19 mouse cellular contexts compared by ENCODE assay signal in the genomic region with DNA sequence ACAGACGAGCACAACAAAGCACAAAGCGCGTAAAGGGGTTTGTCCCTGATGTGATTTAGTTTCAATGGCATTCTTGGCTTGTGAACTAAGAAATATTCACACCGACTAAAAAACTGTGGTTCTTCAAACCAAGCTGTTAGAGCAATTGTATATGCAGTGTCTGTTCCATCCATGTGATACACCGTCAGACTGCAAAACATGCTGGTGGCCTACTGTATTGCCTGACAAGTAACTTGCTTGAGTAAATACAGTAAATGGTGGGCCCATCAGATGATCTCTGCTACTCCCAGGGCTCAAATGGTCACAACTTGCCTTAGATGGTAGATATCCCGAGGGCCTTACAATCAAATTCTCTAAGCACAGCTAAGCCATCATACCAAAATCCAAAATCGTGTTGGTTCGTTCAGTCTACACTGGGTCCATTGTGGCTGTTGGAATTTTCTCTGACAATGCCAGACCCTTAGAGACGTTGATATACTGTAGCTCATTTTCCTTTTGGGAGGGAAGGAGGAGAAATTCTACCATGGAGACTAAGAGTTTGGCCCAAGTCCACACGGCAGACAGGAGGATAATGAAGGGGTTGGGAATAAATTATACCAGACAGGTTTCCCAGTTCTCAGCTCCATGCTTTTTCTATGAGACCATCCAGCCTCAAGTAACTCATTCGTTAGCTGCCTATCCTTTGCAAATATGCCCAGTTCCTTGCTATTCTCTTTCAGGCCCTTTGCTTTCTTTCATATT. TPM values are rescaled to one million over a fixed set of nuclear protein-coding genes. Genes with fewer than 3 reads are reported as not detected.
DNase-seq lines count a peak whose midpoint lies in the region; ATAC-seq and TF ChIP-seq lines count a peak whose summit lies in the region.
"Had no signal": no experiment of that assay in that cellular context is flagged by ENCODE, and none has a peak within 500 bp of the region (broad histone marks: within the 10 kb centered on the region; RNA-seq: fewer than 3 reads in every experiment).

No protein-coding gene starts in this region.

- peaks cover 3% of the 10 kb centered on the region; the same call in 1 of the 2 replicates for H3K27me3 ChIP-seq in kidney, embryonic 15.5 days
- H3K27me3 ChIP-seq in embryonic facial prominence, embryonic 14.5 days (replicated peaks; ENCODE audit: control insufficient read depth, insufficient read depth, low read length): no peaks in the 10 kb centered on the region
- no peaks in the 10 kb centered on the region for H3K27me3 ChIP-seq in forebrain, postnatal 0 days (ENCODE audit: insufficient read depth, low read length)

- 0 out of 2 replicates have a peak, but pooled peaks have one; percentile 22 for ATAC-seq in kidney, embryonic 15.5 days (replicated peaks; ENCODE audit: low FRiP score)
- peak; percentile 51; the same call in 1 of the 2 replicates for ATAC-seq in embryonic facial prominence, embryonic 14.5 days (ENCODE audit: low read depth)
- peak; percentile 85 for ATAC-seq in forebrain, postnatal 0 days
- ATAC-seq: liver, embryonic 12.5 days had no signal

- no peak overlapping the region for H3K27ac ChIP-seq in kidney, embryonic 15.5 days
- no peak overlapping the region for H3K27ac ChIP-seq in embryonic facial prominence, embryonic 14.5 days (replicated peaks; ENCODE audit: low read depth, low read length)
- no peak overlapping the region for H3K27ac ChIP-seq in forebrain, postnatal 0 days (ENCODE audit: low read depth, low read length)
- H3K27ac ChIP-seq: liver, embryonic 12.5 days had no signal

- TF ChIP-seq CTCF in brain, embryonic 14.5 days (IDR thresholded peaks at IDR 0.05; ENCODE audit: borderline replicate concordance, extremely low read depth, insufficient read depth, insufficient read length): no peak
- TF ChIP-seq CTCF in forebrain, postnatal 0 days (IDR thresholded peaks at IDR 0.05; ENCODE audit: low read depth): no peak

- no peak for DNase-seq in kidney, postnatal 10 days
- peak; percentile 93 for DNase-seq in brain, embryonic 14.5 days (ENCODE audit: low read depth)
- peak; percentile 18 for DNase-seq in embryonic facial prominence, embryonic 14.5 days (ENCODE audit: low spot score)
- DNase-seq in forebrain, postnatal 0 days: no peak
- DNase-seq in kidney, adult 18-20 months: no peak
- no peak for DNase-seq in cerebellum, postnatal 14 days
- DNase-seq in left cerebral cortex, adult 18-20 months (ENCODE audit: low spot score in 2 of 2): no peak
- DNase-seq: adrenal gland, postnatal 10 days; B cell, adult 2 months; cerebellum, adult 2 months; gastrocnemius, postnatal 10 days; heart, postnatal 14 days; kidney, adult 8-10 months; layer of hippocampus, postnatal 36 days; lung, embryonic 14.5 days; lung, postnatal 4 days; thymus, adult 2 months had no signal

- H3K9ac ChIP-seq in kidney, embryonic 15.5 days: no peak overlapping the region
- H3K9ac ChIP-seq in embryonic facial prominence, embryonic 14.5 days (ENCODE audit: low read depth, low read length): no peak overlapping the region
- no peak overlapping the region for H3K9ac ChIP-seq in forebrain, postnatal 0 days
- H3K9ac ChIP-seq: liver, embryonic 12.5 days; lung, embryonic 14.5 days had no signal

- H3K36me3 ChIP-seq in kidney, embryonic 15.5 days: no peaks in the 10 kb centered on the region
- H3K36me3 ChIP-seq in embryonic facial prominence, embryonic 14.5 days (ENCODE audit: control insufficient read depth, insufficient read depth, low read length): no peaks in the 10 kb centered on the region
- H3K36me3 ChIP-seq in forebrain, postnatal 0 days (ENCODE audit: insufficient read depth): no peaks in the 10 kb centered on the region
- H3K36me3 ChIP-seq: liver, embryonic 12.5 days had no signal

- H3K9me3 ChIP-seq in kidney, embryonic 15.5 days (replicated peaks): no peaks in the 10 kb centered on the region
- H3K9me3 ChIP-seq in embryonic facial prominence, embryonic 14.5 days (ENCODE audit: control insufficient read depth, low read length): no peaks in the 10 kb centered on the region
- H3K9me3 ChIP-seq in forebrain, postnatal 0 days (ENCODE audit: low read length): no peaks in the 10 kb centered on the region
- H3K9me3 ChIP-seq: liver, embryonic 12.5 days had no signal

- peaks cover 15% of the 10 kb centered on the region; the same call in 1 of the 2 replicates for H3K4me1 ChIP-seq in kidney, embryonic 15.5 days
- peaks cover 20% of the 10 kb centered on the region for H3K4me1 ChIP-seq in embryonic facial prominence, embryonic 14.5 days (ENCODE audit: control insufficient read depth, insufficient read depth, low read length)
- H3K4me1 ChIP-seq in forebrain, postnatal 0 days (ENCODE audit: insufficient read depth): no peaks in the 10 kb centered on the region; the same call in 1 of the 2 replicates
- H3K4me1 ChIP-seq: liver, embryonic 12.5 days had no signal

- H3K4me2 ChIP-seq in kidney, embryonic 15.5 days: no peak overlapping the region
- no peak overlapping the region for H3K4me2 ChIP-seq in embryonic facial prominence, embryonic 14.5 days (ENCODE audit: low read depth, low read length)
- H3K4me2 ChIP-seq in forebrain, postnatal 0 days (ENCODE audit: low read depth): no peak overlapping the region
- H3K4me2 ChIP-seq: liver, embryonic 12.5 days; lung, embryonic 14.5 days had no signal

- no peak for TF ChIP-seq POLR2A in brain, embryonic 14.5 days (IDR thresholded peaks at IDR 0.05; ENCODE audit: borderline replicate concordance, extremely low read depth, insufficient read depth, insufficient read length, poor library complexity, severe bottlenecking)

- WGBS in kidney, embryonic 15.5 days: 70% methylated on average over 11 of the region's 11 CpGs
- 67% methylated on average over 11 of the region's 11 CpGs for WGBS in embryonic facial prominence, embryonic 14.5 days
- 34% methylated on average over 11 of the region's 11 CpGs for WGBS in forebrain, postnatal 0 days

- H3K4me3 ChIP-seq in kidney, embryonic 15.5 days (replicated peaks): no peak overlapping the region
- no peak overlapping the region for H3K4me3 ChIP-seq in embryonic facial prominence, embryonic 14.5 days (ENCODE audit: low read depth, low read length)
- H3K4me3 ChIP-seq in forebrain, postnatal 0 days (ENCODE audit: low read depth, low read length): no peak overlapping the region
- H3K4me3 ChIP-seq: liver, embryonic 12.5 days had no signal

RNA-seq across cellular contexts. Expression of gene Cdon, which starts 9.5 kb away (rescaled TPM):
- polyA plus RNA-seq in kidney, embryonic 15.5 days (2015; fragmentation: Nextera tagmentation; extraction: Ambion mirVana): 4.0 and 4.2 TPM in 2 replicates
- 22.4 and 31.5 TPM in 2 replicates for polyA plus RNA-seq in brain, embryonic 14.5 days (2012; rRNA removed)
- 15.8 and 19.7 TPM in 2 replicates for polyA plus RNA-seq in embryonic facial prominence, embryonic 14.5 days (2014; fragmentation: Nextera tagmentation; extraction: Ambion mirVana)
- 9.6 and 13.7 TPM in 2 replicates for total RNA-seq in forebrain, postnatal 0 days (2014; rRNA removed)
- 0.94 and 1.3 TPM in 2 replicates for polyA plus RNA-seq in forebrain, postnatal 0 days (2015; fragmentation: Nextera tagmentation; extraction: Ambion mirVana)
- total RNA-seq in left cerebral cortex, adult 18-20 months (2021): 1 to 10 TPM; 7.8 to 9.4 TPM

Comparison
In these comparisons a context has a peak if more than half of its experiments do, and no peak if none do; other contexts are left out.
1. ATAC-seq: peak in every context shown above with its lines; median percentile 85 in forebrain, postnatal 0 days; 51 in embryonic facial prominence, embryonic 14.5 days; 22 in kidney, embryonic 15.5 days.
2. DNase-seq: peak in brain, embryonic 14.5 days (single experiment) and embryonic facial prominence, embryonic 14.5 days (single experiment); none in kidney, postnatal 10 days (single experiment), forebrain, postnatal 0 days (single experiment), kidney, adult 18-20 months (single experiment), cerebellum, postnatal 14 days (0 of 2) and left cerebral cortex, adult 18-20 months (0 of 2).